Mouse (Mus musculus) ES-E14 (cell line): ENCODE measurements around the gene Sapcd1. TPM values are rescaled to one million over a fixed set of nuclear protein-coding genes. Genes with fewer than 3 reads are reported as not detected.
"Not testable (repeated sequence)": the region's sequence is repeated elsewhere in the genome, so short reads cannot be mapped to it uniquely, and the experiment has no call there.

ENCODE experiments used
- DNase-seq: peaks from one replicate; pipeline ENCODE4 v3.0.0-alpha.2; 2013; ENCODE audit warnings: low read depth, low spot score
- H3K27ac ChIP-seq: 2 replicates; pipeline ENCODE4 v1.5.1; 2012; ENCODE audit warnings: low read depth, mild to moderate bottlenecking, low read length, moderate library complexity, mixed read lengths; ENCODE audit not compliant: poor library complexity, insufficient read depth, severe bottlenecking
- H3K36me3 ChIP-seq: 2 replicates; pipeline ENCODE4 v1.6.1; 2012; ENCODE audit warnings: mild to moderate bottlenecking, low read length, moderate library complexity, mixed read lengths; ENCODE audit not compliant: control insufficient read depth, poor library complexity, insufficient read depth, severe bottlenecking
- H3K4me1 ChIP-seq, 2 experiments: fragments of 150-350 bp in 1 of 2; sonication (generic) in 1 of 2; 2 replicates each; pipeline ENCODE4 v1.6.1; 2012; ENCODE audit warnings: low read length in 2 of 2, mild to moderate bottlenecking in 1 of 2, mixed read lengths in 1 of 2; ENCODE audit not compliant: control insufficient read depth in 2 of 2, insufficient read depth in 2 of 2, poor library complexity in 1 of 2
- H3K4me3 ChIP-seq, 2 experiments: fragments of 150-350 bp in 1 of 2; sonication (generic) in 1 of 2; 2 replicates each; pipeline ENCODE4 v1.5.1; 2012; ENCODE audit warnings: low read length in 2 of 2, low read depth in 1 of 2, mild to moderate bottlenecking in 1 of 2, mixed read lengths in 1 of 2; ENCODE audit not compliant: insufficient read depth in 1 of 2, poor library complexity in 1 of 2, severe bottlenecking in 1 of 2
- H3K9ac ChIP-seq: 2 replicates; pipeline ENCODE4 v1.6.1; 2012; ENCODE audit warnings: low read depth, mild to moderate bottlenecking, low read length, mixed read lengths; ENCODE audit not compliant: poor library complexity, insufficient read depth, severe bottlenecking
- H3K9me3 ChIP-seq: fragments of 150-350 bp; sonication (generic); 2 replicates; pipeline ENCODE4 v1.6.1; 2012; ENCODE audit warnings: low read depth, mild to moderate bottlenecking, low read length; ENCODE audit not compliant: control insufficient read depth, insufficient read depth
- CHD2 ChIP-seq: IDR thresholded peaks from 2 replicates; pipeline ENCODE4 v1.6.1; 2014; ENCODE audit warnings: mild to moderate bottlenecking, low read depth, low read length, inconsistent platforms
- HCFC1 ChIP-seq: IDR thresholded peaks from 2 replicates; pipeline ENCODE4 v1.6.1; 2012; ENCODE audit warnings: low read length, inconsistent platforms, borderline replicate concordance; ENCODE audit not compliant: insufficient read depth
- MAFK ChIP-seq: IDR thresholded peaks from 2 replicates; pipeline ENCODE4 v1.6.1; 2014; ENCODE audit warnings: mild to moderate bottlenecking, low read depth, low read length, inconsistent platforms; ENCODE audit not compliant: insufficient read depth
- ZC3H11A ChIP-seq: IDR thresholded peaks from 2 replicates; pipeline ENCODE4 v1.6.1; 2012; ENCODE audit warnings: low read depth, mild to moderate bottlenecking, inconsistent platforms, low read length, borderline replicate concordance
- ZNF384 ChIP-seq: IDR thresholded peaks from 2 replicates; pipeline ENCODE4 v1.6.1; 2012; ENCODE audit warnings: low read depth, low read length, inconsistent platforms
- in situ Hi-C, 2 experiments: fragments of 600-800 bp; cut with MboI; formaldehyde crosslinking; loops; one replicate each; pipeline ENCODE4 v1.15.1; 2025; ENCODE audit warnings: low sequenced_read_pairs in 2 of 2, inconsistent platforms in 1 of 2; ENCODE audit not compliant: unreplicated experiment in 2 of 2
- total RNA-seq: library from RNA; depleted of rRNA; stranded (reverse); fragments of 300-350 nt; gene quantifications from 2 replicates; pipeline ENCODE4 v1.2.3, GENCODE M21; 2012

The Sapcd1 gene
- total RNA-seq, 1 experiment: 3.1 TPM

GRCm38 (mm10) chr17:34998526-34999430, 29.0 kb downstream of the Sapcd1 start:
- in situ Hi-C loops: no loop called here
- Histone ChIP-seq H3K9me3 (no peaks in the 10 kb centered on the region), H3K4me1 (peaks cover 13 to 18% of the 10 kb centered on the region in 2 experiments), H3K27ac (0 out of 2 replicates have a peak overlapping the region, but pooled peaks have one; percentile 8), H3K4me3 (peak overlapping the region; percentile 58 to 68; a peak in 3 of 4 replicates), H3K36me3 (peaks cover 12% of the 10 kb centered on the region), H3K9ac (peak overlapping the region; percentile 86)
- DNase-seq: no peak
- TF ChIP-seq ZC3H11A (no peak), ZNF384 (no peak), MAFK (no peak), CHD2 (no peak), HCFC1 (no peak)

DNA sequence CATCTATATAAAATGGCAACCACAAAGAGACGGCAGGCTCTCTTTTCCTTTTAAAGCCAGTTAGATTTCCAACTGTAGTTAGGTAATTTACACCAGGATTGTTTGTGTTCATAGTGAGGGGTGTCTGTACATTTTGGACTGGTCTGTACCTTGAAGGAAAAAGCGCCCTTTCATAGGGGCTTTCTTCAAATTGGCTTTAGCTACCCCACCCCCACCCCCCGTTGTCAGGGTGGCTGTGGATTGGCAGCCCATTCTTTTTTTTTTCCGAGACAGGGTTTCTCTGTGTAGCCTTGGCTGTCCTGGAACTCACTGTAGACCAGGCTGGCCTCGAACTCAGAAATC, 30.7 kb downstream of the Sapcd1 start:
- Histone ChIP-seq H3K4me3 (no peak overlapping the region), H3K36me3 (peaks cover 10% of the 10 kb centered on the region), H3K4me1 (peaks cover 5 to 11% of the 10 kb centered on the region in 2 experiments; a peak in 3 of 4 replicates), H3K27ac (no peak overlapping the region), H3K9ac (no peak overlapping the region), H3K9me3 (no peaks in the 10 kb centered on the region)
- DNase-seq: no peak
- TF ChIP-seq MAFK (no peak), ZNF384 (no peak), CHD2 (no peak), ZC3H11A (no peak), HCFC1 (no peak)
- in situ Hi-C loops: no loop called here

GRCm38 (mm10) chr17:34996411-34997141, 31.2 kb downstream of the Sapcd1 start:
- Histone ChIP-seq H3K27ac (no peak overlapping the region), H3K9me3 (no peaks in the 10 kb centered on the region), H3K4me3 (no peak overlapping the region), H3K4me1 (peaks cover 4 to 11% of the 10 kb centered on the region in 2 experiments; a peak in 3 of 4 replicates), H3K9ac (no peak overlapping the region), H3K36me3 (peaks cover 10% of the 10 kb centered on the region)
- no peak for DNase-seq
- TF ChIP-seq ZC3H11A (no peak), HCFC1 (no peak), ZNF384 (no peak), MAFK (no peak), CHD2 (no peak)
- in situ Hi-C loops: no loop called here

DNA sequence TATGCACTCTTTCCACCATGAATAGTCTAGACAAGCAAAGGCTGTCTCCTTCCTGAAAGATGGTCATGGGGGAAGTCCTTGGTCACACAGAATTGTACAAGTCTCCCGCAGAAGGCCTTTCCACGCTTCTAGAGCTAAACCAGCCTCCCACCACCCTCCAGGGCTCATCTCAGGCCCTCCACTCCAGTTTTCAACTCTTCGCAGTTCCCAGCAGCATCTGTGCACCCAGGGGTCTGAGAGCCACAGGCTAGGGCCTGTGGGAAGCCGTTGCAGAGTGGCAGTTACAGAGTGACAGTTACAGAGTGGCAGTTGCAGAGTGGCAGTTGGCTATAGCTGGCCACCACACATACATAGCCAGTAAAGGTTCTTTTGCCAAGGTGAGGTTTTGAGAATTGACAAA, 31.9 kb downstream of the Sapcd1 start:
- H3K9ac ChIP-seq, H3K27ac ChIP-seq, H3K9me3 ChIP-seq, DNase-seq, H3K4me3 ChIP-seq, H3K36me3 ChIP-seq, in situ Hi-C loops: not testable (repeated sequence)
- peaks cover 4 to 11% of the 10 kb centered on the region in 2 experiments; a peak in 3 of 4 replicates for H3K4me1 ChIP-seq

GRCm38 (mm10) chr17:34995192-34995591, 32.6 kb downstream of the Sapcd1 start:
- H3K36me3 ChIP-seq, H3K9ac ChIP-seq, H3K4me3 ChIP-seq, in situ Hi-C loops, H3K27ac ChIP-seq, DNase-seq, H3K9me3 ChIP-seq: not testable (repeated sequence)
- H3K4me1 ChIP-seq: peaks cover 4 to 11% of the 10 kb centered on the region in 2 experiments; a peak in 3 of 4 replicates
